Mouse (Mus musculus): ENCODE results near the gene 1700003F12Rik.

Gene 1700003F12Rik

GRCm38 (mm10) chr2:154549886-154550189 lies 3.0 kb downstream of the 1700003F12Rik start:
- DNase-seq: no peak

GRCm38 (mm10) chr2:154550937-154551336 lies 4.1 kb downstream of the 1700003F12Rik start:
- DNase-seq: no peak

GRCm38 (mm10) chr2:154551476-154551875 lies 4.6 kb downstream of the 1700003F12Rik start, which contains the start of gene Actl10:
Gene Actl10 (plus strand): TSS chr2:154551776.
- DNase-seq: no peak

- no peak for DNase-seq
Observed at GRCm38 (mm10) chr2:154551927-154552326, 5.0 kb downstream of the 1700003F12Rik start.

GRCm38 (mm10) chr2:154552424-154552907 lies 5.6 kb downstream of the 1700003F12Rik start:
- DNase-seq: peak; percentile 73

GRCm38 (mm10) chr2:154555235-154555634 lies 8.3 kb downstream of the 1700003F12Rik start:
- DNase-seq: no peak

- DNase-seq: no peak
Observed at GRCm38 (mm10) chr2:154557184-154557832, 10.4 kb downstream of the 1700003F12Rik start.

GRCm38 (mm10) chr2:154558264-154559039 lies 11.6 kb downstream of the 1700003F12Rik start, which contains the start of gene Necab3:
Gene Necab3 (minus strand): TSS chr2:154558890.
- DNase-seq: peak; percentile 50

- no peak for DNase-seq
Observed at GRCm38 (mm10) chr2:154563612-154564170, 16.8 kb downstream of the 1700003F12Rik start.

GRCm38 (mm10) chr2:154565562-154565961 lies 18.7 kb downstream of the 1700003F12Rik start:
- no peak for DNase-seq

GRCm38 (mm10) chr2:154566641-154567040 lies 19.8 kb downstream of the 1700003F12Rik start:
- DNase-seq: no peak

- no peak for DNase-seq
Observed at GRCm38 (mm10) chr2:154567766-154568165, 20.9 kb downstream of the 1700003F12Rik start.

GRCm38 (mm10) chr2:154568329-154569070 lies 21.6 kb downstream of the 1700003F12Rik start:
- DNase-seq: peak; percentile 55

GRCm38 (mm10) chr2:154569071-154569748 lies 22.3 kb downstream of the 1700003F12Rik start:
- peak; percentile 57 for DNase-seq

- peak; percentile 96 for DNase-seq
Observed at GRCm38 (mm10) chr2:154569836-154570286, 23.0 kb downstream of the 1700003F12Rik start, which contains the start of gene E2f1. Gene E2f1 (minus strand): TSS chr2:154569892.

GRCm38 (mm10) chr2:154570666-154571065 lies 23.8 kb downstream of the 1700003F12Rik start:
- DNase-seq: no peak

- DNase-seq: no peak
Observed at GRCm38 (mm10) chr2:154571266-154571665, 24.4 kb downstream of the 1700003F12Rik start.

GRCm38 (mm10) chr2:154571976-154572375 lies 25.1 kb downstream of the 1700003F12Rik start:
- no peak for DNase-seq

- no peak for DNase-seq
Observed at GRCm38 (mm10) chr2:154572996-154573395, 26.1 kb downstream of the 1700003F12Rik start.

- DNase-seq: no peak
Observed at GRCm38 (mm10) chr2:154574271-154574670, 27.4 kb downstream of the 1700003F12Rik start.

GRCm38 (mm10) chr2:154576876-154577743 lies 30.2 kb downstream of the 1700003F12Rik start:
- no peak for DNase-seq

All from right cerebral cortex, postnatal 4 days (tissue).